Mouse (Mus musculus): ENCODE measurements around the gene Stat2. TPM values are rescaled to one million over a fixed set of nuclear protein-coding genes. Genes with fewer than 3 reads are reported as not detected.

Stat2 gene
- polyA plus RNA-seq (2014; fragmentation: Nextera tagmentation; extraction: Ambion mirVana) = 12.2 and 13.0 TPM in 2 replicates

GRCm38 (mm10) chr10:128270287-128270841 lies at the start of gene Stat2:
Stat2 (plus strand) TSS chr10:128270559.
- H3K4me3 ChIP-seq (ENCODE audit: low read depth, low read length) = peak within 1 kb of the TSS; percentile 84
- under 1% methylated on average over 43 of the region's 43 CpGs for WGBS
- peak; percentile 99 for ATAC-seq (ENCODE audit: insufficient number of reproducible peaks, insufficient read depth, low FRiP score, low read depth)

GRCm38 (mm10) chr10:128221533-128222286 lies 48.6 kb upstream of the Stat2 start:
- no peak for ATAC-seq (ENCODE audit: insufficient number of reproducible peaks, insufficient read depth, low FRiP score, low read depth)
- Histone ChIP-seq H3K36me3 (ENCODE audit: control insufficient read depth, insufficient read depth, low read length) (no peaks in the 10 kb centered on the region), H3K9me3 (ENCODE audit: control insufficient read depth, low read depth, low read length) (no peaks in the 10 kb centered on the region), H3K4me1 (ENCODE audit: control insufficient read depth, insufficient read depth, low read length) (no peaks in the 10 kb centered on the region), H3K27ac (ENCODE audit: low read length) (no peak overlapping the region), H3K9ac (replicated peaks; ENCODE audit: low read depth, low read length) (no peak overlapping the region), H3K4me2 (replicated peaks; ENCODE audit: low read depth, low read length) (no peak overlapping the region), H3K4me3 (ENCODE audit: low read depth, low read length) (no peak overlapping the region), H3K27me3 (ENCODE audit: control insufficient read depth, insufficient read depth, low read length) (no peaks in the 10 kb centered on the region)
- 60% methylated on average over 16 of the region's 16 CpGs for WGBS

More at GRCm38 (mm10) chr10:128270287-128270841, at the start of gene Stat2:
- Histone ChIP-seq H3K27ac (ENCODE audit: low read length) (no peak within 1 kb of the TSS; the same call in 1 of the 2 replicates), H3K4me1 (ENCODE audit: control insufficient read depth, insufficient read depth, low read length) (no peaks in the 10 kb centered on the region), H3K4me2 (replicated peaks; ENCODE audit: low read depth, low read length) (peak within 1 kb of the TSS; percentile 42), H3K9ac (replicated peaks; ENCODE audit: low read depth, low read length) (peak within 1 kb of the TSS; percentile 83), H3K9me3 (ENCODE audit: control insufficient read depth, low read depth, low read length) (no peaks in the 10 kb centered on the region), H3K27me3 (ENCODE audit: control insufficient read depth, insufficient read depth, low read length) (no peaks in the 10 kb centered on the region), H3K36me3 (ENCODE audit: control insufficient read depth, insufficient read depth, low read length) (no peaks in the 10 kb centered on the region)

- H3K4me3 ChIP-seq (ENCODE audit: low read depth, low read length) = no peak overlapping the region
- H3K36me3 ChIP-seq (ENCODE audit: control insufficient read depth, insufficient read depth, low read length) = no peaks in the 10 kb centered on the region
- no peaks in the 10 kb centered on the region for H3K4me1 ChIP-seq (ENCODE audit: control insufficient read depth, insufficient read depth, low read length)
- no peak for ATAC-seq (ENCODE audit: insufficient number of reproducible peaks, insufficient read depth, low FRiP score, low read depth)
- H3K27me3 ChIP-seq (ENCODE audit: control insufficient read depth, insufficient read depth, low read length) = no peaks in the 10 kb centered on the region
- 58% methylated on average over 5 of the region's 5 CpGs for WGBS
- H3K9ac ChIP-seq (replicated peaks; ENCODE audit: low read depth, low read length) = no peak overlapping the region
- no peak overlapping the region for H3K4me2 ChIP-seq (replicated peaks; ENCODE audit: low read depth, low read length)
- no peaks in the 10 kb centered on the region for H3K9me3 ChIP-seq (ENCODE audit: control insufficient read depth, low read depth, low read length)
- H3K27ac ChIP-seq (ENCODE audit: low read length) = no peak overlapping the region
Measured at GRCm38 (mm10) chr10:128225064-128225463, 45.3 kb upstream of the Stat2 start.

GRCm38 (mm10) chr10:128225538-128225937 lies 44.8 kb upstream of the Stat2 start, which contains the start of gene Mip:
Mip (plus strand) TSS chr10:128225838.
- Histone ChIP-seq H3K9ac (replicated peaks; ENCODE audit: low read depth, low read length) (no peak within 1 kb of the TSS), H3K4me3 (ENCODE audit: low read depth, low read length) (no peak within 1 kb of the TSS), H3K27ac (ENCODE audit: low read length) (no peak within 1 kb of the TSS), H3K9me3 (ENCODE audit: control insufficient read depth, low read depth, low read length) (no peaks in the 10 kb centered on the region), H3K36me3 (ENCODE audit: control insufficient read depth, insufficient read depth, low read length) (no peaks in the 10 kb centered on the region), H3K4me2 (replicated peaks; ENCODE audit: low read depth, low read length) (no peak within 1 kb of the TSS), H3K27me3 (ENCODE audit: control insufficient read depth, insufficient read depth, low read length) (no peaks in the 10 kb centered on the region), H3K4me1 (ENCODE audit: control insufficient read depth, insufficient read depth, low read length) (no peaks in the 10 kb centered on the region)
- WGBS = 51% methylated on average over 4 of the region's 4 CpGs
- ATAC-seq (ENCODE audit: insufficient number of reproducible peaks, insufficient read depth, low FRiP score, low read depth) = no peak

- Histone ChIP-seq H3K9me3 (ENCODE audit: control insufficient read depth, low read depth, low read length) (no peaks in the 10 kb centered on the region), H3K4me1 (ENCODE audit: control insufficient read depth, insufficient read depth, low read length) (0 out of 2 replicates have a peak, but pooled peaks cover 4% of the 10 kb centered on the region), H3K4me3 (ENCODE audit: low read depth, low read length) (no peak overlapping the region), H3K9ac (replicated peaks; ENCODE audit: low read depth, low read length) (no peak overlapping the region), H3K4me2 (replicated peaks; ENCODE audit: low read depth, low read length) (no peak overlapping the region), H3K36me3 (ENCODE audit: control insufficient read depth, insufficient read depth, low read length) (no peaks in the 10 kb centered on the region), H3K27me3 (ENCODE audit: control insufficient read depth, insufficient read depth, low read length) (no peaks in the 10 kb centered on the region), H3K27ac (ENCODE audit: low read length) (no peak overlapping the region)
- no peak for ATAC-seq (ENCODE audit: insufficient number of reproducible peaks, insufficient read depth, low FRiP score, low read depth)
- 76% methylated on average over 9 of the region's 9 CpGs for WGBS
Measured at GRCm38 (mm10) chr10:128227592-128227991, 42.8 kb upstream of the Stat2 start.

GRCm38 (mm10) chr10:128228009-128228408 lies 42.4 kb upstream of the Stat2 start:
- Histone ChIP-seq H3K27ac (ENCODE audit: low read length) (no peak overlapping the region), H3K4me3 (ENCODE audit: low read depth, low read length) (no peak overlapping the region), H3K4me1 (ENCODE audit: control insufficient read depth, insufficient read depth, low read length) (0 out of 2 replicates have a peak, but pooled peaks cover 4% of the 10 kb centered on the region), H3K36me3 (ENCODE audit: control insufficient read depth, insufficient read depth, low read length) (no peaks in the 10 kb centered on the region), H3K9me3 (ENCODE audit: control insufficient read depth, low read depth, low read length) (no peaks in the 10 kb centered on the region), H3K27me3 (ENCODE audit: control insufficient read depth, insufficient read depth, low read length) (no peaks in the 10 kb centered on the region), H3K4me2 (replicated peaks; ENCODE audit: low read depth, low read length) (no peak overlapping the region), H3K9ac (replicated peaks; ENCODE audit: low read depth, low read length) (no peak overlapping the region)
- ATAC-seq (ENCODE audit: insufficient number of reproducible peaks, insufficient read depth, low FRiP score, low read depth) = no peak
- WGBS = 90% methylated on average over 8 of the region's 8 CpGs

- Histone ChIP-seq H3K4me3 (ENCODE audit: low read depth, low read length) (no peak overlapping the region), H3K9me3 (ENCODE audit: control insufficient read depth, low read depth, low read length) (no peaks in the 10 kb centered on the region), H3K9ac (replicated peaks; ENCODE audit: low read depth, low read length) (no peak overlapping the region), H3K4me2 (replicated peaks; ENCODE audit: low read depth, low read length) (no peak overlapping the region), H3K27ac (ENCODE audit: low read length) (no peak overlapping the region), H3K36me3 (ENCODE audit: control insufficient read depth, insufficient read depth, low read length) (no peaks in the 10 kb centered on the region), H3K27me3 (ENCODE audit: control insufficient read depth, insufficient read depth, low read length) (no peaks in the 10 kb centered on the region), H3K4me1 (ENCODE audit: control insufficient read depth, insufficient read depth, low read length) (0 out of 2 replicates have a peak, but pooled peaks cover 4% of the 10 kb centered on the region)
- ATAC-seq (ENCODE audit: insufficient number of reproducible peaks, insufficient read depth, low FRiP score, low read depth) = no peak
- 75% methylated on average over 12 of the region's 12 CpGs for WGBS
Measured at GRCm38 (mm10) chr10:128230582-128230981, 39.8 kb upstream of the Stat2 start.

- ATAC-seq (ENCODE audit: insufficient number of reproducible peaks, insufficient read depth, low FRiP score, low read depth) = no peak
- 0 out of 2 replicates have a peak, but pooled peaks cover 4% of the 10 kb centered on the region for H3K4me1 ChIP-seq (ENCODE audit: control insufficient read depth, insufficient read depth, low read length)
- H3K27me3 ChIP-seq (ENCODE audit: control insufficient read depth, insufficient read depth, low read length) = no peaks in the 10 kb centered on the region
- H3K36me3 ChIP-seq (ENCODE audit: control insufficient read depth, insufficient read depth, low read length) = no peaks in the 10 kb centered on the region
- 8% methylated on average over 5 of the region's 5 CpGs for WGBS
- peak overlapping the region; percentile 80 for H3K4me3 ChIP-seq (ENCODE audit: low read depth, low read length)
- H3K9me3 ChIP-seq (ENCODE audit: control insufficient read depth, low read depth, low read length) = no peaks in the 10 kb centered on the region
- H3K4me2 ChIP-seq (replicated peaks; ENCODE audit: low read depth, low read length) = peak overlapping the region; percentile 82
- H3K9ac ChIP-seq (replicated peaks; ENCODE audit: low read depth, low read length) = peak overlapping the region; percentile 14; the same call in 1 of the 2 replicates
- H3K27ac ChIP-seq (ENCODE audit: low read length) = peak overlapping the region; percentile 94; the same call in 1 of the 2 replicates
Measured at GRCm38 (mm10) chr10:128231146-128231545, 39.2 kb upstream of the Stat2 start.
